Mouse (Mus musculus) lung, postnatal 10 days (tissue): ENCODE measurements around the gene Pigl.

Experiments used
- DNase-seq: peaks from one replicate; pipeline ENCODE4 v3.0.0; 2021

Gene Pigl

GRCm38 (mm10) chr11:62560463-62561016, 102.3 kb downstream of the Pigl start:
- no peak for DNase-seq

- no peak for DNase-seq
Measured at GRCm38 (mm10) chr11:62563590-62563989, 105.3 kb downstream of the Pigl start.
